Mouse (Mus musculus) lung, adult 2 months (tissue): ENCODE measurements around the gene Apol7b.
"Not testable (repeated sequence)": the region's sequence is repeated elsewhere in the genome, so short reads cannot be mapped to it uniquely, and the experiment has no call there.

Experiments
- CTCF ChIP-seq: fragments of 200-500 bp; IDR thresholded peaks from 2 replicates; pipeline ENCODE4 v1.5.1; 2011; ENCODE audit warnings: mild to moderate bottlenecking, low read length, control low read depth; ENCODE audit not compliant: insufficient read depth
- POLR2A ChIP-seq: fragments of 200-500 bp; IDR thresholded peaks from 2 replicates; pipeline ENCODE4 v1.6.1; 2011; ENCODE audit warnings: low read depth, mild to moderate bottlenecking, control low read depth, low read length, borderline replicate concordance; ENCODE audit errors: extremely low read depth

GRCm38 (mm10) chr15:77397450-77398132 lies 49.7 kb downstream of the Apol7b start:
- TF ChIP-seq POLR2A, CTCF: not testable (repeated sequence)
